In genomic region chrX:134882334-134882733, GRCm38 (mm10) we compare ENCODE assay signal across 21 mouse cellular contexts.
DNase-seq lines count a peak whose midpoint lies in the region; ATAC-seq and TF ChIP-seq lines count a peak whose summit lies in the region.
"Had no signal": no experiment of that assay in that cellular context is flagged by ENCODE, and none has a peak within 500 bp of the region (broad histone marks: within the 10 kb centered on the region; RNA-seq: fewer than 3 reads in every experiment).

No protein-coding gene starts in this region.

- no peaks in the 10 kb centered on the region for H3K36me3 ChIP-seq in intestine, embryonic 14.5 days (ENCODE audit: control insufficient read depth, insufficient read depth, low read length)
- H3K36me3 ChIP-seq in intestine, postnatal 0 days (ENCODE audit: control insufficient read depth, insufficient read depth): no peaks in the 10 kb centered on the region
- H3K36me3 ChIP-seq in embryonic facial prominence, embryonic 15.5 days: no peaks in the 10 kb centered on the region
- no peaks in the 10 kb centered on the region for H3K36me3 ChIP-seq in limb, embryonic 14.5 days (ENCODE audit: control insufficient read depth, insufficient read depth, low read length)
- H3K36me3 ChIP-seq in stomach, postnatal 0 days (ENCODE audit: control insufficient read depth, insufficient read depth, low read length): no peaks in the 10 kb centered on the region
- no peaks in the 10 kb centered on the region for H3K36me3 ChIP-seq in neural tube, embryonic 15.5 days
- H3K36me3 ChIP-seq: forebrain, embryonic 15.5 days; hindbrain, embryonic 10.5 days; limb, embryonic 12.5 days; midbrain, embryonic 10.5 days had no signal

- no peaks in the 10 kb centered on the region for H3K9me3 ChIP-seq in intestine, embryonic 14.5 days (ENCODE audit: control insufficient read depth, low read length)
- H3K9me3 ChIP-seq in intestine, postnatal 0 days (ENCODE audit: control insufficient read depth): no peaks in the 10 kb centered on the region
- H3K9me3 ChIP-seq in embryonic facial prominence, embryonic 15.5 days (replicated peaks): no peaks in the 10 kb centered on the region
- H3K9me3 ChIP-seq in limb, embryonic 14.5 days (ENCODE audit: control insufficient read depth, low read length): no peaks in the 10 kb centered on the region
- no peaks in the 10 kb centered on the region for H3K9me3 ChIP-seq in stomach, postnatal 0 days (ENCODE audit: control insufficient read depth, low read length)
- H3K9me3 ChIP-seq in neural tube, embryonic 15.5 days (replicated peaks): no peaks in the 10 kb centered on the region
- H3K9me3 ChIP-seq: forebrain, embryonic 15.5 days; hindbrain, embryonic 10.5 days; limb, embryonic 12.5 days; midbrain, embryonic 10.5 days had no signal

- no peak for TF ChIP-seq EP300 in stomach, postnatal 0 days (optimal IDR thresholded peaks at IDR 0.05)

- H3K4me1 ChIP-seq in intestine, embryonic 14.5 days (replicated peaks; ENCODE audit: control insufficient read depth, insufficient read depth, low read length): no peaks in the 10 kb centered on the region; the same call in 1 of the 2 replicates
- no peaks in the 10 kb centered on the region for H3K4me1 ChIP-seq in intestine, postnatal 0 days (replicated peaks; ENCODE audit: control insufficient read depth, insufficient read depth, low read length)
- H3K4me1 ChIP-seq in embryonic facial prominence, embryonic 15.5 days: no peaks in the 10 kb centered on the region
- H3K4me1 ChIP-seq in limb, embryonic 14.5 days (ENCODE audit: control insufficient read depth, insufficient read depth, low read length): no peaks in the 10 kb centered on the region
- H3K4me1 ChIP-seq in stomach, postnatal 0 days (replicated peaks; ENCODE audit: control insufficient read depth, insufficient read depth): no peaks in the 10 kb centered on the region
- no peaks in the 10 kb centered on the region for H3K4me1 ChIP-seq in neural tube, embryonic 15.5 days
- H3K4me1 ChIP-seq: forebrain, embryonic 15.5 days; hindbrain, embryonic 10.5 days; limb, embryonic 12.5 days; midbrain, embryonic 10.5 days had no signal

- WGBS in intestine, embryonic 14.5 days: 48% methylated on average over 5 of the region's 5 CpGs
- 73% methylated on average over 5 of the region's 5 CpGs for WGBS in intestine, postnatal 0 days
- WGBS in embryonic facial prominence, embryonic 15.5 days: 61% methylated on average over 5 of the region's 5 CpGs
- WGBS in limb, embryonic 14.5 days: 58% methylated on average over 5 of the region's 5 CpGs
- 56% methylated on average over 5 of the region's 5 CpGs for WGBS in stomach, postnatal 0 days
- 74% methylated on average over 5 of the region's 5 CpGs for WGBS in neural tube, embryonic 15.5 days

- no peak for TF ChIP-seq POLR2A in limb, embryonic 14.5 days (IDR thresholded peaks at IDR 0.05; ENCODE audit: borderline replicate concordance, extremely low read depth, insufficient read depth, insufficient read length)

- H3K4me3 ChIP-seq in intestine, embryonic 14.5 days (ENCODE audit: low read depth, low read length): no peak overlapping the region
- no peak overlapping the region for H3K4me3 ChIP-seq in intestine, postnatal 0 days (ENCODE audit: low read depth, low read length)
- H3K4me3 ChIP-seq in embryonic facial prominence, embryonic 15.5 days (replicated peaks): no peak overlapping the region
- no peak overlapping the region for H3K4me3 ChIP-seq in limb, embryonic 14.5 days (replicated peaks; ENCODE audit: low read length)
- no peak overlapping the region for H3K4me3 ChIP-seq in stomach, postnatal 0 days (ENCODE audit: low read depth, low read length)
- no peak overlapping the region for H3K4me3 ChIP-seq in neural tube, embryonic 15.5 days (replicated peaks)
- H3K4me3 ChIP-seq: forebrain, embryonic 15.5 days; hindbrain, embryonic 10.5 days; limb, embryonic 12.5 days; midbrain, embryonic 10.5 days had no signal

- no peak for ATAC-seq in intestine, embryonic 14.5 days (replicated peaks; ENCODE audit: low FRiP score, low TSS enrichment, low read depth)
- ATAC-seq in intestine, postnatal 0 days: no peak
- no peak for ATAC-seq in embryonic facial prominence, embryonic 15.5 days (ENCODE audit: insufficient number of reproducible peaks, low FRiP score, low TSS enrichment, low read depth)
- ATAC-seq in limb, embryonic 14.5 days (ENCODE audit: low FRiP score, low read depth): no peak
- ATAC-seq in stomach, postnatal 0 days (ENCODE audit: low FRiP score, low TSS enrichment): peak; percentile 29; the same call in 1 of the 2 replicates
- ATAC-seq in neural tube, embryonic 15.5 days (ENCODE audit: low FRiP score): no peak
- ATAC-seq: forebrain, embryonic 15.5 days; hindbrain, postnatal 0 days; liver, postnatal 0 days; Patski had no signal

- H3K9ac ChIP-seq in intestine, embryonic 14.5 days (ENCODE audit: low read length): no peak overlapping the region
- no peak overlapping the region for H3K9ac ChIP-seq in intestine, postnatal 0 days (ENCODE audit: low read depth, low read length)
- no peak overlapping the region for H3K9ac ChIP-seq in embryonic facial prominence, embryonic 15.5 days
- H3K9ac ChIP-seq in limb, embryonic 14.5 days (ENCODE audit: low read depth, low read length, severe bottlenecking): no peak overlapping the region
- no peak overlapping the region for H3K9ac ChIP-seq in stomach, postnatal 0 days (ENCODE audit: low read length)
- no peak overlapping the region for H3K9ac ChIP-seq in neural tube, embryonic 15.5 days (replicated peaks)
- H3K9ac ChIP-seq: forebrain, embryonic 15.5 days; limb, embryonic 12.5 days; liver, postnatal 0 days had no signal

- H3K4me2 ChIP-seq in intestine, embryonic 14.5 days (ENCODE audit: low read length): 0 out of 2 replicates have a peak overlapping the region, but pooled peaks have one; percentile 13
- no peak overlapping the region for H3K4me2 ChIP-seq in intestine, postnatal 0 days (replicated peaks; ENCODE audit: low read depth)
- no peak overlapping the region for H3K4me2 ChIP-seq in embryonic facial prominence, embryonic 15.5 days (replicated peaks)
- H3K4me2 ChIP-seq in limb, embryonic 14.5 days (replicated peaks; ENCODE audit: low read depth, low read length, severe bottlenecking): no peak overlapping the region
- no peak overlapping the region for H3K4me2 ChIP-seq in stomach, postnatal 0 days (replicated peaks; ENCODE audit: low read depth)
- no peak overlapping the region for H3K4me2 ChIP-seq in neural tube, embryonic 15.5 days
- H3K4me2 ChIP-seq: forebrain, embryonic 15.5 days; heart, embryonic 11.5 days; limb, embryonic 12.5 days had no signal

- TF ChIP-seq CTCF in intestine, postnatal 0 days (IDR thresholded peaks at IDR 0.05; ENCODE audit: low read depth): no peak
- no peak for TF ChIP-seq CTCF in stomach, postnatal 0 days (IDR thresholded peaks at IDR 0.05; ENCODE audit: low read depth)

- no peak for DNase-seq in intestine, embryonic 14.5 days (ENCODE audit: low spot score)
- peak; percentile 11 for DNase-seq in limb, embryonic 14.5 days (ENCODE audit: low spot score)
- no peak for DNase-seq in stomach, postnatal 0 days (ENCODE audit: low spot score)
- no peak for DNase-seq in kidney, postnatal 10 days
- DNase-seq: adrenal gland, adult 8-10 months; cerebellum, adult 9-10 months; kidney, adult 9 months; kidney, postnatal 36 days; liver, postnatal 0 days; lung, postnatal 4 days; thymus, adult 18-20 months had no signal

- H3K27ac ChIP-seq in intestine, embryonic 14.5 days (ENCODE audit: low read depth): peak overlapping the region; percentile 76
- no peak overlapping the region for H3K27ac ChIP-seq in intestine, postnatal 0 days (ENCODE audit: low read depth, low read length)
- peak overlapping the region; percentile 48; the same call in 1 of the 2 replicates for H3K27ac ChIP-seq in embryonic facial prominence, embryonic 15.5 days (replicated peaks)
- peak overlapping the region; percentile 44 for H3K27ac ChIP-seq in limb, embryonic 14.5 days (replicated peaks; ENCODE audit: low read depth, low read length)
- H3K27ac ChIP-seq in stomach, postnatal 0 days (replicated peaks): peak overlapping the region; percentile 65
- H3K27ac ChIP-seq in neural tube, embryonic 15.5 days (replicated peaks): no peak overlapping the region
- H3K27ac ChIP-seq: forebrain, embryonic 15.5 days; hindbrain, embryonic 10.5 days; hindbrain, postnatal 0 days; limb, embryonic 12.5 days; midbrain, embryonic 10.5 days had no signal

- H3K27me3 ChIP-seq in intestine, embryonic 14.5 days (replicated peaks; ENCODE audit: control insufficient read depth, insufficient read depth, low read length): no peaks in the 10 kb centered on the region; the same call in 1 of the 2 replicates
- no peaks in the 10 kb centered on the region for H3K27me3 ChIP-seq in intestine, postnatal 0 days (replicated peaks; ENCODE audit: control insufficient read depth, insufficient read depth, low read length)
- no peaks in the 10 kb centered on the region for H3K27me3 ChIP-seq in embryonic facial prominence, embryonic 15.5 days
- H3K27me3 ChIP-seq in limb, embryonic 14.5 days (ENCODE audit: control insufficient read depth, insufficient read depth, low read length): no peaks in the 10 kb centered on the region
- H3K27me3 ChIP-seq in stomach, postnatal 0 days (ENCODE audit: control insufficient read depth, insufficient read depth, low read length): no peaks in the 10 kb centered on the region
- 0 out of 2 replicates have a peak, but pooled peaks cover 3% of the 10 kb centered on the region for H3K27me3 ChIP-seq in neural tube, embryonic 15.5 days (replicated peaks)
- H3K27me3 ChIP-seq: forebrain, embryonic 15.5 days had no signal

Comparison
In these comparisons a context has a peak if more than half of its experiments do, and no peak if none do; other contexts are left out.
1. H3K27ac ChIP-seq: peak in intestine, embryonic 14.5 days (single experiment), embryonic facial prominence, embryonic 15.5 days (single experiment), limb, embryonic 14.5 days (single experiment) and stomach, postnatal 0 days (single experiment); none in intestine, postnatal 0 days (single experiment) and neural tube, embryonic 15.5 days (single experiment).